Mouse (Mus musculus) G1E (cell line): ENCODE measurements around the gene Cope.

Experiments
- CTCF ChIP-seq: IDR thresholded peaks from 2 replicates; pipeline ENCODE4 v1.5.1; 2012; ENCODE audit warnings: low read depth, low read length, inconsistent platforms, mixed read lengths
- GATA1 ChIP-seq: IDR thresholded peaks from 2 replicates; pipeline ENCODE4 v1.6.1; 2012; ENCODE audit warnings: borderline replicate concordance, low read length, inconsistent platforms, mixed read lengths
- GATA2 ChIP-seq: IDR thresholded peaks from 2 replicates; pipeline ENCODE4 v1.6.1; 2012; ENCODE audit warnings: low read depth, low read length, inconsistent platforms, borderline replicate concordance
- POLR2AphosphoS5 ChIP-seq: IDR thresholded peaks from 2 replicates; pipeline ENCODE4 v1.6.1; 2012; ENCODE audit warnings: low read depth, low read length, inconsistent platforms; ENCODE audit not compliant: insufficient replicate concordance
- TAL1 ChIP-seq: conservative IDR thresholded peaks from 2 replicates; pipeline ENCODE4 v1.6.1; 2012; ENCODE audit warnings: low read depth, low read length, inconsistent platforms, mixed read lengths

- TF ChIP-seq CTCF (no peak), GATA1 (no peak), TAL1 (no peak), GATA2 (no peak), POLR2AphosphoS5 (no peak)
These were observed 58.5 kb downstream of the Cope start for GRCm38 (mm10) chr8:70360769-70361168.
